Mouse (Mus musculus): ENCODE results near the gene Traf3ip3.

- TF ChIP-seq USF1 (IDR thresholded peaks at IDR 0.05; ENCODE audit: low read depth, low read length) (no peak), JUND (IDR thresholded peaks at IDR 0.05; ENCODE audit: low read depth, low read length) (no peak), MAX (IDR thresholded peaks at IDR 0.05; ENCODE audit: low read length) (no peak), ZC3H11A (IDR thresholded peaks at IDR 0.05; ENCODE audit: low read depth, low read length) (no peak), CTCF (IDR thresholded peaks at IDR 0.05 in 2 of 3, conservative IDR thresholded peaks at IDR 0.05 in 1 of 3; ENCODE audit: control insufficient read depth in 1 of 3, insufficient read depth in 1 of 3, low read depth in 2 of 3, low read length in 3 of 3, poor library complexity in 1 of 3, severe bottlenecking in 1 of 3) (no peak)
Observed at GRCm38 (mm10) chr1:193141118-193141517, 60.4 kb downstream of the Traf3ip3 start.

Measured in MEL (cell line).